Mouse (Mus musculus) left cerebral cortex, adult 6 months (tissue): ENCODE data around the gene Sohlh2. TPM values are rescaled to one million over a fixed set of nuclear protein-coding genes. Genes with fewer than 3 reads are reported as not detected.

Experiments
- long read RNA-seq, 2 experiments: library from polyadenylated mRNA; unstranded; transcript quantifications; one replicate each; pipeline ENCODE4 v2.0.0; 2019 to 2020
- polyA plus RNA-seq: library from polyadenylated mRNA; unstranded; fragments of <200 nt; fragmentation: Nextera tagmentation; gene quantifications from 2 replicates; pipeline ENCODE4 v1.2.3, GENCODE M21; 2021

Gene Sohlh2
- not detected in 2 replicates for polyA plus RNA-seq
- long read RNA-seq, experiment 1 = 0 reads
- long read RNA-seq, experiment 2 = 0 reads

DNA sequence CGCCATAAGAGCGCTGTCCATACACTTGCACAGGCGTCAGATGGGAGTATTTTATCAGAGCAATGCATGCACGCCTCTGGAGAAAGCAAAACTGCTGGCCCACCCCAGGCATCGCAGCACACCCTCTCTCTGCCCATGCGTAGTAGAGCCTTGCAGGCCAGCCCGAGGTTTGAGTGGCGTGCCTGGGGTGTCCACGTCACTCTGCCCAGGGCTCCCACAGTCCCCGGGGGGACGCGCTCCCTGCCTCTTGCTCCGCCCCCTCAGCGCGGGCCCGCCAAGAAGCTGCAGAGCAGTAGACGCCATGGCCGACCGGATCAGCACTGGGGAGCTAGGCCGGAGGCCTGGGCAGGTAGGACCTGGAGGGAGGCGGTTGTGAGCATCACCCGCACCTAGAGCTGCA, at the start of gene Sohlh2:
TSS of gene Sohlh2 (plus strand) at position 263 of the 400 bp plus-strand sequence.

DNA sequence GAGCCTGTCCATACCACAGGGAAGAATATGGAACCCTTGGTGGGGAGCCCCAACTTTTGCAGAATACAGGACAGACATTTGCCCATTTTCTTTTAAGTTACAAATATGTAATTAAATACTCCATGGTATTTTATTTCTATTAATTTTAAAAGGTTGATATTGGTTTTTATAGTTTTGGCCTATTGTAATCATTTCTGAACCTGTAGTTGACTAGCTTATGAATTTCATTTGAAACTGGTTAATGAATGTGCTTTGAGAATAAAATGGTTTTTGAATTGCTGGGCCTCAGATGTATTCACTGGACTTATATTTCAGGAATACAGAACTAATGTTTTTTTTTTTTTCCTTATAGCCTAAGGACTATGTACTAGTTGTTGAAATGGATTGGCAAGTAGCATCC, 44.8 kb upstream of the Sohlh2 start, which contains the start of gene Ccdc169:
TSS of gene Ccdc169 (plus strand) at position 301 of the 400 bp plus-strand sequence.

GRCm38 (mm10) chr3:55241730-55242421, 60.0 kb downstream of the Sohlh2 start, which contains the start of gene Dclk1:
Gene Dclk1 (plus strand): TSS chr3:55242364.

Other genes with a start within 250 kb of the Sohlh2 start
- gene Ccna1, start 126.5 kb upstream of the Sohlh2 start, polyA plus RNA-seq = 1.0 and 1.6 TPM in 2 replicates
- 17.7 and 19.0 TPM in 2 replicates for gene Spg20, start 69.9 kb upstream of the Sohlh2 start, polyA plus RNA-seq
- not detected in 2 replicates for gene Ccdc169, start 44.7 kb upstream of the Sohlh2 start, polyA plus RNA-seq
- 128 and 141 TPM in 2 replicates for gene Dclk1, start 60.3 kb downstream of the Sohlh2 start, polyA plus RNA-seq